Mouse (Mus musculus) myocyte (in vitro differentiated cells): ENCODE data around the gene Ube2z. TPM values are rescaled to one million over a fixed set of nuclear protein-coding genes. Genes with fewer than 3 reads are reported as not detected.

ENCODE experiments used
- H3K27me3 ChIP-seq: one replicate; pipeline ENCODE4 v1.6.1; 2011; ENCODE audit not compliant: control insufficient read depth, insufficient read depth, insufficient read length
- H3K36me3 ChIP-seq: one replicate; pipeline ENCODE4 v1.6.1; 2011; ENCODE audit not compliant: control insufficient read depth, insufficient read depth
- H3K4me2 ChIP-seq: one replicate; pipeline ENCODE4 v1.6.1; 2011; ENCODE audit warnings: low read depth, control low read depth
- H3K4me3 ChIP-seq: one replicate; pipeline ENCODE4 v1.5.1; 2011; ENCODE audit warnings: mild to moderate bottlenecking, control low read depth, moderate library complexity
- H3K79me2 ChIP-seq: one replicate; pipeline ENCODE4 v1.6.1; 2011; ENCODE audit not compliant: control insufficient read depth, insufficient read depth
- H3ac ChIP-seq: one replicate; pipeline ENCODE4 v1.6.1; 2011; ENCODE audit not compliant: control insufficient read depth, insufficient read length
- CEBPB ChIP-seq: IDR thresholded peaks from 2 replicates; pipeline ENCODE4 v1.6.1; 2011; ENCODE audit warnings: mild to moderate bottlenecking, moderate library complexity; ENCODE audit not compliant: poor library complexity, insufficient read depth, severe bottlenecking
- E2F4 ChIP-seq: IDR thresholded peaks from one replicate; pipeline ENCODE4 v1.6.1; 2011; ENCODE audit warnings: mild to moderate bottlenecking, control low read depth, moderate library complexity; ENCODE audit not compliant: insufficient read depth
- MAX ChIP-seq: IDR thresholded peaks from one replicate; pipeline ENCODE4 v1.6.1; 2011; ENCODE audit warnings: low read depth, mild to moderate bottlenecking, control low read depth
- MYOD1 ChIP-seq, 3 experiments: IDR thresholded peaks; one replicate each; pipeline ENCODE4 v1.6.1; 2011; ENCODE audit warnings: control low read depth in 2 of 3, low read depth in 2 of 3, mild to moderate bottlenecking in 2 of 3, moderate library complexity in 1 of 3; ENCODE audit not compliant: insufficient read length in 2 of 3, control insufficient read depth in 1 of 3
- MYOG ChIP-seq, 3 experiments: IDR thresholded peaks; one replicate each; pipeline ENCODE4 v1.6.1; 2011; ENCODE audit warnings: control low read depth in 2 of 3, low read depth in 2 of 3, mild to moderate bottlenecking in 2 of 3; ENCODE audit not compliant: insufficient read length in 2 of 3, control insufficient read depth in 1 of 3, insufficient read depth in 1 of 3
- POLR2A ChIP-seq: IDR thresholded peaks from one replicate; pipeline ENCODE4 v1.6.1; 2011; ENCODE audit warnings: low read depth, mild to moderate bottlenecking, control low read depth, moderate library complexity; ENCODE audit not compliant: insufficient read length
- POLR2AphosphoS2 ChIP-seq: IDR thresholded peaks from one replicate; pipeline ENCODE4 v1.6.1; 2011; ENCODE audit warnings: low read depth, control low read depth; ENCODE audit not compliant: insufficient read length
- REST ChIP-seq: IDR thresholded peaks from one replicate; pipeline ENCODE4 v1.6.1; 2011; ENCODE audit warnings: mild to moderate bottlenecking, control low read depth, moderate library complexity; ENCODE audit not compliant: insufficient read depth, insufficient read length
- SRF ChIP-seq: IDR thresholded peaks from one replicate; pipeline ENCODE4 v1.6.1; 2011; ENCODE audit warnings: low read depth; ENCODE audit not compliant: control insufficient read depth, insufficient read length
- TCF12 ChIP-seq: IDR thresholded peaks from one replicate; pipeline ENCODE4 v1.6.1; 2011; ENCODE audit warnings: mild to moderate bottlenecking, control low read depth; ENCODE audit not compliant: poor library complexity, insufficient read depth, severe bottlenecking
- TCF3 ChIP-seq: IDR thresholded peaks from one replicate; pipeline ENCODE4 v1.6.1; 2011; ENCODE audit warnings: low read depth, control low read depth; ENCODE audit not compliant: insufficient read length
- USF1 ChIP-seq: IDR thresholded peaks from one replicate; pipeline ENCODE4 v1.6.1; 2011; ENCODE audit warnings: low read depth, mild to moderate bottlenecking, control low read depth, moderate library complexity
- polyA plus RNA-seq: library from polyadenylated mRNA; unstranded; fragments of >200 nt; fragmentation: generic; extraction: Trizol; gene quantifications from one replicate; pipeline ENCODE4 v1.2.1, GENCODE M21; 2012; ENCODE audit warnings: missing spikeins

Ube2z gene
- polyA plus RNA-seq, 1 experiment, result 53.6 TPM

- no peak overlapping the region for H3ac ChIP-seq
- H3K4me3 ChIP-seq, result no peak overlapping the region
- no peak overlapping the region for H3K4me2 ChIP-seq
- H3K79me2 ChIP-seq, result peaks cover 13% of the 10 kb centered on the region
- no peaks in the 10 kb centered on the region for H3K27me3 ChIP-seq
- peaks cover 5% of the 10 kb centered on the region for H3K36me3 ChIP-seq
- no peak for TF ChIP-seq CEBPB
- no peak for TF ChIP-seq MYOD1 (IDR thresholded peaks at IDR 0.05; ENCODE audit: control insufficient read depth in 1 of 3, insufficient read length in 2 of 3, low read depth in 2 of 3)
- TF ChIP-seq MAX, result no peak
- no peak for TF ChIP-seq MYOG (IDR thresholded peaks at IDR 0.05; ENCODE audit: control insufficient read depth in 1 of 3, insufficient read depth in 1 of 3, insufficient read length in 2 of 3, low read depth in 2 of 3)
- TF ChIP-seq E2F4, result no peak
Observed at GRCm38 (mm10) chr11:96037499-96037898, 27.7 kb downstream of the Ube2z start.

- no peak for TF ChIP-seq CEBPB
- no peak for TF ChIP-seq POLR2A
- TF ChIP-seq MYOD1 (IDR thresholded peaks at IDR 0.05; ENCODE audit: control insufficient read depth in 1 of 3, insufficient read length in 2 of 3, low read depth in 2 of 3), result no peak
- no peak for TF ChIP-seq MAX
- TF ChIP-seq MYOG (IDR thresholded peaks at IDR 0.05; ENCODE audit: control insufficient read depth in 1 of 3, insufficient read depth in 1 of 3, insufficient read length in 2 of 3, low read depth in 2 of 3), result no peak
- no peak for TF ChIP-seq REST
- Histone ChIP-seq H3K36me3 (no peaks in the 10 kb centered on the region), H3ac (peak overlapping the region; percentile 17), H3K4me2 (peak overlapping the region; percentile 75), H3K79me2 (peaks cover 13% of the 10 kb centered on the region), H3K27me3 (no peaks in the 10 kb centered on the region), H3K4me3 (peak overlapping the region; percentile 74)
Observed at GRCm38 (mm10) chr11:96035133-96035532, 30.1 kb downstream of the Ube2z start.

GRCm38 (mm10) chr11:96034596-96035052 is 30.6 kb downstream of the Ube2z start, which contains the start of gene Snf8:
TSS of gene Snf8 (plus strand) at chr11:96034885.
- TF ChIP-seq CEBPB (no peak), TCF12 (no peak), POLR2AphosphoS2 (peak; percentile 50), MYOG (IDR thresholded peaks at IDR 0.05; ENCODE audit: control insufficient read depth in 1 of 3, insufficient read depth in 1 of 3, insufficient read length in 2 of 3, low read depth in 2 of 3) (no peak), USF1 (no peak), TCF3 (no peak), SRF (peak; percentile 38), MAX (no peak), E2F4 (no peak), REST (no peak), MYOD1 (IDR thresholded peaks at IDR 0.05; ENCODE audit: control insufficient read depth in 1 of 3, insufficient read length in 2 of 3, low read depth in 2 of 3) (no peak), POLR2A (no peak)
- Histone ChIP-seq H3K4me3 (peak within 1 kb of the TSS; percentile 74), H3ac (peak within 1 kb of the TSS; percentile 17), H3K27me3 (peaks cover 2% of the 10 kb centered on the region), H3K79me2 (peaks cover 13% of the 10 kb centered on the region), H3K4me2 (peak within 1 kb of the TSS; percentile 92), H3K36me3 (no peaks in the 10 kb centered on the region)

- peak overlapping the region; percentile 74 for H3K4me3 ChIP-seq
- peaks cover 7% of the 10 kb centered on the region for H3K27me3 ChIP-seq
- peaks cover 13% of the 10 kb centered on the region for H3K79me2 ChIP-seq
- H3K4me2 ChIP-seq, result peak overlapping the region; percentile 92
- no peaks in the 10 kb centered on the region for H3K36me3 ChIP-seq
- TF ChIP-seq MYOD1 (IDR thresholded peaks at IDR 0.05; ENCODE audit: control insufficient read depth in 1 of 3, insufficient read length in 2 of 3, low read depth in 2 of 3) (no peak), POLR2A (no peak), TCF12 (no peak), REST (no peak), CEBPB (peak; percentile 37; the same call in 1 of the 2 replicates)
- H3ac ChIP-seq, result no peak overlapping the region
Observed at GRCm38 (mm10) chr11:96034116-96034515, 31.1 kb downstream of the Ube2z start.

- H3K36me3 ChIP-seq, result no peaks in the 10 kb centered on the region
- H3K27me3 ChIP-seq, result peaks cover 9% of the 10 kb centered on the region
- H3K4me2 ChIP-seq, result no peak overlapping the region
- TF ChIP-seq CEBPB (no peak), MAX (no peak), POLR2AphosphoS2 (no peak), REST (no peak), MYOG (IDR thresholded peaks at IDR 0.05; ENCODE audit: control insufficient read depth in 1 of 3, insufficient read depth in 1 of 3, insufficient read length in 2 of 3, low read depth in 2 of 3) (no peak), USF1 (no peak), MYOD1 (IDR thresholded peaks at IDR 0.05; ENCODE audit: control insufficient read depth in 1 of 3, insufficient read length in 2 of 3, low read depth in 2 of 3) (no peak), SRF (no peak)
- no peak overlapping the region for H3ac ChIP-seq
- H3K4me3 ChIP-seq, result no peak overlapping the region
- peaks cover 13% of the 10 kb centered on the region for H3K79me2 ChIP-seq
Observed at GRCm38 (mm10) chr11:96033264-96033663, 31.9 kb downstream of the Ube2z start.
